ENCODE assay signal across 11 mouse cellular contexts in the genomic region with DNA sequence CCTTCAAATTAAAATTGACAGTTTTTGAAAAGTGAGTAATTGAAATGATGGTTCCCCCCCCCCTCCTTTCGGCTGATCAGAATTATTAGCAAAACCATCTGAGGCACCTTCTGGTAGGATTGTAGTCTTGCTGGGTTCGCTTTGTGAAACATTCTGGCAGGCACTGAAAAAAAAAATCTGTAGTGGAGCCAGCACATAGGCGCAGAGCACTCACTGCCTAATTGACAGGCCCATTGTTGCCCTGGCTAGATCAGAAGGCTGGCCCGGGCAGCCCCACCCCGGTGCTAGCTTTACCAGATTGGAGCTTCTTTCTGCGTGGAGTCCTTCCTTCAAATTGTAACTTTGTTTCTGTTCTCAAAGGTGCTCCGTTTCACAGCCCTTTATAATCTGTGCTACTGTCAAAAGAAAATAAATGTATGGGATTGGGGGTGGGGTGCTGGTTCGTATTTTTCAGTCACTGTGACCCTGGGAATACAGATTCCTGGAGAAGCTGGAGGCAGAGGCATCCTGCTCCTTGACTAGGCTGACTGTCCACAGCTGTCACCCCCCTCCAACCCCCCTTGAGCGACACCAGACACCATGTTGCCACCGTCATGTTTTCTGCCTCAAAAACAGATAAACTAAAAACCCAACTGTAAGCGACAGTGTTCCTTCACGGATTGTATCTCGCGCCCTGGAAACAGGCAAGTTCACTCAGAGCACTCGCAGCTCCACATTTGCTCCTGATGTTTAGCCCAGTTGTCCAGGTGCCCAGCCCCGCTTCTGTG.
DNase-seq lines count a peak whose midpoint lies in the region; ATAC-seq and TF ChIP-seq lines count a peak whose summit lies in the region.
"Had no signal": no experiment of that assay in that cellular context is flagged by ENCODE, and none has a peak within 500 bp of the region (broad histone marks: within the 10 kb centered on the region; RNA-seq: fewer than 3 reads in every experiment).

No protein-coding gene starts in this region.

- 68% methylated on average over 16 of the region's 16 CpGs for WGBS in limb, embryonic 11.5 days
- 67% methylated on average over 16 of the region's 16 CpGs for WGBS in limb, embryonic 10.5 days
- WGBS in forebrain, embryonic 10.5 days = 48% methylated on average over 16 of the region's 16 CpGs
- WGBS in neural tube, embryonic 12.5 days = 33% methylated on average over 16 of the region's 16 CpGs

- H3K27me3 ChIP-seq in limb, embryonic 11.5 days (ENCODE audit: control insufficient read depth, insufficient read depth, low read length) = no peaks in the 10 kb centered on the region
- H3K27me3 ChIP-seq in limb, embryonic 10.5 days (ENCODE audit: low read depth, poor library complexity, severe bottlenecking) = no peaks in the 10 kb centered on the region
- peaks cover 11% of the 10 kb centered on the region; the same call in 1 of the 2 replicates for H3K27me3 ChIP-seq in forebrain, embryonic 10.5 days (ENCODE audit: poor library complexity, severe bottlenecking)
- H3K27me3 ChIP-seq in neural tube, embryonic 12.5 days (replicated peaks) = peaks cover 9% of the 10 kb centered on the region; the same call in 1 of the 2 replicates

- H3K9ac ChIP-seq in limb, embryonic 11.5 days (ENCODE audit: low read length) = no peak overlapping the region
- no peak overlapping the region for H3K9ac ChIP-seq in neural tube, embryonic 12.5 days

- H3K4me1 ChIP-seq in limb, embryonic 11.5 days (ENCODE audit: control insufficient read depth, insufficient read depth, low read length) = peaks cover 20% of the 10 kb centered on the region
- H3K4me1 ChIP-seq in limb, embryonic 10.5 days = peaks cover 30% of the 10 kb centered on the region
- peaks cover 51% of the 10 kb centered on the region for H3K4me1 ChIP-seq in forebrain, embryonic 10.5 days
- peaks cover 37% of the 10 kb centered on the region for H3K4me1 ChIP-seq in neural tube, embryonic 12.5 days

- no peak for DNase-seq in limb, embryonic 11.5 days (ENCODE audit: low spot score)
- no peak for DNase-seq in limb, embryonic 10.5 days (ENCODE audit: low spot score)
- peak; percentile 34 for DNase-seq in forebrain, embryonic 10.5 days (ENCODE audit: extremely low spot score, low spot score)
- peak; percentile 32 to 71 for DNase-seq in layer of hippocampus, adult 2 months (ENCODE audit: low spot score in 2 of 2)
- DNase-seq in heart, postnatal 4 days = no peak
- DNase-seq in frontal cortex, postnatal 14 days (ENCODE audit: low spot score in 2 of 2) = no peak
- no peak for DNase-seq in urinary bladder, postnatal 10 days (ENCODE audit: low spot score)
- DNase-seq: heart, postnatal 10 days; thymus, adult 2 months had no signal

- no peaks in the 10 kb centered on the region for H3K36me3 ChIP-seq in limb, embryonic 11.5 days (ENCODE audit: control insufficient read depth, insufficient read depth, low read length)
- peaks cover 3% of the 10 kb centered on the region; the same call in 1 of the 2 replicates for H3K36me3 ChIP-seq in limb, embryonic 10.5 days
- peaks cover 9% of the 10 kb centered on the region; the same call in 1 of the 2 replicates for H3K36me3 ChIP-seq in forebrain, embryonic 10.5 days (replicated peaks)
- H3K36me3 ChIP-seq in neural tube, embryonic 12.5 days = no peaks in the 10 kb centered on the region

- H3K4me3 ChIP-seq in limb, embryonic 11.5 days (ENCODE audit: low read depth, low read length) = no peak overlapping the region
- H3K4me3 ChIP-seq in limb, embryonic 10.5 days = no peak overlapping the region
- no peak overlapping the region; the same call in 1 of the 2 replicates for H3K4me3 ChIP-seq in forebrain, embryonic 10.5 days
- H3K4me3 ChIP-seq in layer of hippocampus, adult 2 months = no peak overlapping the region
- no peak overlapping the region for H3K4me3 ChIP-seq in neural tube, embryonic 12.5 days
- H3K4me3 ChIP-seq: erythroblast, embryonic 14.5 days had no signal

- no peak overlapping the region for H3K4me2 ChIP-seq in limb, embryonic 11.5 days (ENCODE audit: low read depth, severe bottlenecking)
- H3K4me2 ChIP-seq in neural tube, embryonic 12.5 days (replicated peaks) = peak overlapping the region; percentile 8; the same call in 1 of the 2 replicates

- ATAC-seq in limb, embryonic 11.5 days (ENCODE audit: insufficient number of reproducible peaks, low FRiP score, low TSS enrichment, low read depth) = peak; percentile 14; the same call in 1 of the 2 replicates
- 0 out of 2 replicates have a peak, but pooled peaks have one; percentile 35 for ATAC-seq in neural tube, embryonic 12.5 days (ENCODE audit: low FRiP score, low read depth)

- TF ChIP-seq CTCF in layer of hippocampus, adult 2 months (conservative IDR thresholded peaks at IDR 0.05) = no peak

- H3K27ac ChIP-seq in limb, embryonic 11.5 days (replicated peaks; ENCODE audit: low read depth, low read length) = peak overlapping the region; percentile 42; the same call in 1 of the 2 replicates
- no peak overlapping the region; the same call in 1 of the 2 replicates for H3K27ac ChIP-seq in limb, embryonic 10.5 days
- peak overlapping the region; percentile 71 for H3K27ac ChIP-seq in forebrain, embryonic 10.5 days
- peak overlapping the region; percentile 87 for H3K27ac ChIP-seq in layer of hippocampus, adult 2 months
- no peak overlapping the region for H3K27ac ChIP-seq in neural tube, embryonic 12.5 days

- no peaks in the 10 kb centered on the region for H3K9me3 ChIP-seq in limb, embryonic 11.5 days (ENCODE audit: control insufficient read depth, low read length)
- no peaks in the 10 kb centered on the region for H3K9me3 ChIP-seq in limb, embryonic 10.5 days (replicated peaks)
- H3K9me3 ChIP-seq in forebrain, embryonic 10.5 days = no peaks in the 10 kb centered on the region
- no peaks in the 10 kb centered on the region for H3K9me3 ChIP-seq in neural tube, embryonic 12.5 days

Comparison
In these comparisons a context has a peak if more than half of its experiments do, and no peak if none do; other contexts are left out.
1. H3K27ac ChIP-seq: peak in limb, embryonic 11.5 days (single experiment), forebrain, embryonic 10.5 days (single experiment) and layer of hippocampus, adult 2 months (single experiment); none in limb, embryonic 10.5 days (single experiment) and neural tube, embryonic 12.5 days (single experiment).
2. DNase-seq: peak in forebrain, embryonic 10.5 days (single experiment) and layer of hippocampus, adult 2 months (2 of 2); none in limb, embryonic 11.5 days (single experiment), limb, embryonic 10.5 days (single experiment), heart, postnatal 4 days (single experiment), frontal cortex, postnatal 14 days (0 of 2) and urinary bladder, postnatal 10 days (single experiment).